Mouse (Mus musculus) midbrain, embryonic 11.5 days (tissue): ENCODE results near the gene Spdye4a. TPM values are rescaled to one million over a fixed set of nuclear protein-coding genes. Genes with fewer than 3 reads are reported as not detected.

Experiments used
- ATAC-seq: fragments of 200-750 bp; cut with Nextera tagmentation; 2 replicates; pipeline ENCODE4 v1.8.0; 2017; ENCODE audit warnings: moderate TSS enrichment, moderate library complexity; ENCODE audit not compliant: low FRiP score
- DNase-seq: peaks from one replicate; pipeline ENCODE4 v3.0.0; 2015; ENCODE audit warnings: low spot score; ENCODE audit errors: missing footprints
- H3K27ac ChIP-seq: fragments of 300-500 bp; sonication (generic); 2 replicates; pipeline ENCODE4 v1.5.1; 2014; ENCODE audit warnings: low read depth, low read length
- H3K27me3 ChIP-seq: fragments of 300-500 bp; sonication (generic); 2 replicates; pipeline ENCODE4 v1.6.1; 2014; ENCODE audit warnings: mild to moderate bottlenecking, low read length, moderate library complexity, mixed read lengths; ENCODE audit not compliant: control insufficient read depth, insufficient read depth
- H3K36me3 ChIP-seq: fragments of 300-500 bp; sonication (generic); 2 replicates; pipeline ENCODE4 v1.6.1; 2014; ENCODE audit warnings: mild to moderate bottlenecking, low read length, moderate library complexity, mixed read lengths; ENCODE audit not compliant: control insufficient read depth, insufficient read depth
- H3K4me1 ChIP-seq: fragments of 300-500 bp; sonication (generic); 2 replicates; pipeline ENCODE4 v1.6.1; 2014; ENCODE audit warnings: low read length; ENCODE audit not compliant: control insufficient read depth, insufficient read depth
- H3K4me2 ChIP-seq: fragments of 300-500 bp; sonication (generic); 2 replicates; pipeline ENCODE4 v1.6.1; 2014; ENCODE audit warnings: mild to moderate bottlenecking, moderate library complexity
- H3K4me3 ChIP-seq: fragments of 300-500 bp; sonication (generic); 2 replicates; pipeline ENCODE4 v1.5.1; 2014; ENCODE audit warnings: low read depth, low read length
- H3K9ac ChIP-seq: fragments of 300-500 bp; sonication (generic); 2 replicates; pipeline ENCODE4 v1.6.1; 2014; ENCODE audit warnings: low read length
- H3K9me3 ChIP-seq: fragments of 300-500 bp; sonication (generic); 2 replicates; pipeline ENCODE4 v1.6.1; 2016; ENCODE audit warnings: low read length; ENCODE audit not compliant: control insufficient read depth
- WGBS: fragments of 180-500 bp; shearing (Covaris S2); extraction: QIAGEN DNeasy Blood & Tissue Kit; methylation state at CpG from one replicate; pipeline ENCODE4 v1.1.7; 2014; 5-methylcytosine and 5-hydroxymethylcytosine counted together
- polyA plus RNA-seq: library from polyadenylated mRNA; unstranded; fragments of >200 nt; fragmentation: Nextera tagmentation; extraction: Ambion mirVana; gene quantifications from 2 replicates; pipeline ENCODE4 v1.2.1, GENCODE M21; 2014

Gene Spdye4a
- polyA plus RNA-seq: not detected in 2 replicates

GRCm38 (mm10) chr5:143226790-143227189, at the start of gene Spdye4a:
Gene Spdye4a (minus strand): TSS chr5:143226890.
- H3K9me3 ChIP-seq: peaks cover 5% of the 10 kb centered on the region; the same call in 1 of the 2 replicates
- H3K9ac ChIP-seq: no peak within 1 kb of the TSS
- WGBS: 84% methylated on average over 3 of the region's 3 CpGs
- H3K27ac ChIP-seq: no peak within 1 kb of the TSS
- H3K4me1 ChIP-seq: no peaks in the 10 kb centered on the region
- H3K4me3 ChIP-seq: no peak within 1 kb of the TSS
- no peaks in the 10 kb centered on the region for H3K36me3 ChIP-seq
- no peaks in the 10 kb centered on the region for H3K27me3 ChIP-seq
- DNase-seq (no peak), ATAC-seq (no peak)
- H3K4me2 ChIP-seq: no peak within 1 kb of the TSS

GRCm38 (mm10) chr5:143275761-143276160, 49.1 kb upstream of the Spdye4a start:
- Histone ChIP-seq H3K4me1 (peaks cover 2% of the 10 kb centered on the region), H3K9me3 (no peaks in the 10 kb centered on the region), H3K4me3 (no peak overlapping the region), H3K27ac (no peak overlapping the region), H3K4me2 (no peak overlapping the region), H3K36me3 (no peaks in the 10 kb centered on the region), H3K9ac (no peak overlapping the region), H3K27me3 (no peaks in the 10 kb centered on the region; the same call in 1 of the 2 replicates)
- DNase-seq (no peak), ATAC-seq (no peak)
- WGBS: 60% methylated on average over 5 of the region's 5 CpGs

GRCm38 (mm10) chr5:143272540-143273330, 46.0 kb upstream of the Spdye4a start:
- no peaks in the 10 kb centered on the region for H3K36me3 ChIP-seq
- no peaks in the 10 kb centered on the region for H3K9me3 ChIP-seq
- no peak overlapping the region for H3K9ac ChIP-seq
- H3K4me3 ChIP-seq: no peak overlapping the region
- H3K4me2 ChIP-seq: no peak overlapping the region
- no peaks in the 10 kb centered on the region; the same call in 1 of the 2 replicates for H3K27me3 ChIP-seq
- peaks cover 16% of the 10 kb centered on the region for H3K4me1 ChIP-seq
- ATAC-seq: no peak
- DNase-seq: no peak
- 90% methylated on average over 16 of the region's 16 CpGs for WGBS
- H3K27ac ChIP-seq: no peak overlapping the region

- Histone ChIP-seq H3K27me3 (no peaks in the 10 kb centered on the region; the same call in 1 of the 2 replicates), H3K4me2 (no peak overlapping the region), H3K4me1 (peaks cover 16% of the 10 kb centered on the region), H3K9me3 (no peaks in the 10 kb centered on the region), H3K9ac (no peak overlapping the region), H3K4me3 (no peak overlapping the region), H3K36me3 (no peaks in the 10 kb centered on the region), H3K27ac (no peak overlapping the region)
- DNase-seq (no peak), ATAC-seq (no peak)
- WGBS: 79% methylated on average over 3 of the region's 3 CpGs
These were observed 45.4 kb upstream of the Spdye4a start for GRCm38 (mm10) chr5:143272108-143272507.

- WGBS: 88% methylated on average over 6 of the region's 6 CpGs
- no peak overlapping the region for H3K27ac ChIP-seq
- no peaks in the 10 kb centered on the region for H3K9me3 ChIP-seq
These were observed 45.0 kb upstream of the Spdye4a start for GRCm38 (mm10) chr5:143271642-143272041.

GRCm38 (mm10) chr5:143270151-143270519, 43.4 kb upstream of the Spdye4a start:
- H3K4me1 ChIP-seq: peaks cover 16% of the 10 kb centered on the region
- WGBS: 3% methylated on average over 12 of the region's 12 CpGs
- H3K4me3 ChIP-seq: peak overlapping the region; percentile 99
- no peaks in the 10 kb centered on the region for H3K9me3 ChIP-seq
- H3K36me3 ChIP-seq: no peaks in the 10 kb centered on the region
- no peak overlapping the region for H3K27ac ChIP-seq
- DNase-seq (no peak), ATAC-seq (peak; percentile 38)
- peak overlapping the region; percentile 97 for H3K9ac ChIP-seq
- no peaks in the 10 kb centered on the region for H3K27me3 ChIP-seq
- H3K4me2 ChIP-seq: peak overlapping the region; percentile 95

More at GRCm38 (mm10) chr5:143271642-143272041, 45.0 kb upstream of the Spdye4a start:
- DNase-seq (no peak), ATAC-seq (no peak)
- Histone ChIP-seq H3K27me3 (no peaks in the 10 kb centered on the region; the same call in 1 of the 2 replicates), H3K9ac (no peak overlapping the region), H3K4me3 (no peak overlapping the region), H3K36me3 (no peaks in the 10 kb centered on the region), H3K4me1 (peaks cover 16% of the 10 kb centered on the region), H3K4me2 (no peak overlapping the region)

GRCm38 (mm10) chr5:143269363-143270150, 42.9 kb upstream of the Spdye4a start, which contains the start of gene Zfp316:
Gene Zfp316 (minus strand): TSS chr5:143270022.
- WGBS: under 1% methylated on average over 74 of the region's 79 CpGs
- no peaks in the 10 kb centered on the region for H3K27me3 ChIP-seq
- H3K36me3 ChIP-seq: no peaks in the 10 kb centered on the region
- peak within 1 kb of the TSS; percentile 97 for H3K9ac ChIP-seq
- peak within 1 kb of the TSS; percentile 99 for H3K4me3 ChIP-seq
- H3K4me2 ChIP-seq: peak within 1 kb of the TSS; percentile 95
- H3K4me1 ChIP-seq: peaks cover 16% of the 10 kb centered on the region
- ATAC-seq (peak; percentile 86), DNase-seq (peak; percentile 95)
- H3K27ac ChIP-seq: peak within 1 kb of the TSS; percentile 59; the same call in 1 of the 2 replicates
- H3K9me3 ChIP-seq: no peaks in the 10 kb centered on the region

- Histone ChIP-seq H3K27me3 (no peaks in the 10 kb centered on the region), H3K27ac (peak overlapping the region; percentile 9; the same call in 1 of the 2 replicates), H3K4me1 (peaks cover 16% of the 10 kb centered on the region), H3K9ac (peak overlapping the region; percentile 97), H3K9me3 (no peaks in the 10 kb centered on the region), H3K4me3 (peak overlapping the region; percentile 99), H3K4me2 (peak overlapping the region; percentile 95), H3K36me3 (no peaks in the 10 kb centered on the region; the same call in none of the 2 replicates)
- WGBS: 28% methylated on average over 8 of the region's 8 CpGs
- DNase-seq (no peak), ATAC-seq (peak; percentile 22; the same call in 1 of the 2 replicates)
These were observed 42.3 kb upstream of the Spdye4a start for GRCm38 (mm10) chr5:143268985-143269362.
